Mouse (Mus musculus): ENCODE measurements at regions not wholly inside any gene's neighbourhood (a gene's known extent, or its start where the extent isn't known, plus 50 kb on each side); places are given as distances from the start of the nearest gene placed in this dataset.

- 67% methylated on average over 3 of the region's 3 CpGs for WGBS (ENCODE audit: insufficient replicate concordance)
- ATAC-seq (replicated peaks; ENCODE audit: insufficient number of reproducible peaks, low FRiP score, low TSS enrichment), result no peak
Observed at GRCm38 (mm10) chr2:8877855-8878254, 1003.2 kb upstream of the 4930412O13Rik start.

GRCm38 (mm10) chr2:8912417-8912816 lies 968.6 kb upstream of the 4930412O13Rik start:
- ATAC-seq (replicated peaks; ENCODE audit: insufficient number of reproducible peaks, low FRiP score, low TSS enrichment), result no peak
- no peak overlapping the region for H3K9ac ChIP-seq (ENCODE audit: low read depth, low read length)
- no peaks in the 10 kb centered on the region for H3K36me3 ChIP-seq (ENCODE audit: control insufficient read depth, insufficient read depth, low read length)
- no peaks in the 10 kb centered on the region for H3K4me1 ChIP-seq (ENCODE audit: control insufficient read depth, insufficient read depth, low read length)
- H3K27ac ChIP-seq (ENCODE audit: low read depth, low read length), result no peak overlapping the region
- H3K4me2 ChIP-seq, result no peak overlapping the region
- no peaks in the 10 kb centered on the region for H3K27me3 ChIP-seq (ENCODE audit: control insufficient read depth, insufficient read depth, low read length)
- no peak overlapping the region for H3K4me3 ChIP-seq (ENCODE audit: low read depth, low read length)
- H3K9me3 ChIP-seq (replicated peaks; ENCODE audit: control insufficient read depth, low read length), result no peaks in the 10 kb centered on the region

More at GRCm38 (mm10) chr2:8877855-8878254, 1003.2 kb upstream of the 4930412O13Rik start:
- no peak overlapping the region for H3K9ac ChIP-seq (ENCODE audit: low read depth, low read length)
- no peak overlapping the region for H3K4me3 ChIP-seq (ENCODE audit: low read depth, low read length)
- no peak overlapping the region for H3K27ac ChIP-seq (ENCODE audit: low read depth, low read length)
- no peaks in the 10 kb centered on the region for H3K4me1 ChIP-seq (ENCODE audit: control insufficient read depth, insufficient read depth, low read length)
- no peaks in the 10 kb centered on the region for H3K27me3 ChIP-seq (ENCODE audit: control insufficient read depth, insufficient read depth, low read length)
- no peak overlapping the region for H3K4me2 ChIP-seq
- H3K9me3 ChIP-seq (replicated peaks; ENCODE audit: control insufficient read depth, low read length), result no peaks in the 10 kb centered on the region
- no peaks in the 10 kb centered on the region for H3K36me3 ChIP-seq (ENCODE audit: control insufficient read depth, insufficient read depth, low read length)

- Histone ChIP-seq H3K4me2 (no peak overlapping the region), H3K9me3 (replicated peaks; ENCODE audit: control insufficient read depth, low read length) (no peaks in the 10 kb centered on the region), H3K27ac (ENCODE audit: low read depth, low read length) (no peak overlapping the region), H3K4me3 (ENCODE audit: low read depth, low read length) (no peak overlapping the region), H3K9ac (ENCODE audit: low read depth, low read length) (no peak overlapping the region), H3K4me1 (ENCODE audit: control insufficient read depth, insufficient read depth, low read length) (no peaks in the 10 kb centered on the region), H3K36me3 (ENCODE audit: control insufficient read depth, insufficient read depth, low read length) (no peaks in the 10 kb centered on the region), H3K27me3 (ENCODE audit: control insufficient read depth, insufficient read depth, low read length) (no peaks in the 10 kb centered on the region)
- WGBS (ENCODE audit: insufficient replicate concordance), result 77% methylated on average over 2 of the region's 2 CpGs
- no peak for ATAC-seq (replicated peaks; ENCODE audit: insufficient number of reproducible peaks, low FRiP score, low TSS enrichment)
Observed at GRCm38 (mm10) chr2:8924856-8925255, 956.2 kb upstream of the 4930412O13Rik start.

- 77% methylated on average over 7 of the region's 7 CpGs for WGBS (ENCODE audit: insufficient replicate concordance)
- no peak for ATAC-seq (replicated peaks; ENCODE audit: insufficient number of reproducible peaks, low FRiP score, low TSS enrichment)
- Histone ChIP-seq H3K27ac (ENCODE audit: low read depth, low read length) (no peak overlapping the region), H3K27me3 (ENCODE audit: control insufficient read depth, insufficient read depth, low read length) (no peaks in the 10 kb centered on the region), H3K4me1 (ENCODE audit: control insufficient read depth, insufficient read depth, low read length) (no peaks in the 10 kb centered on the region), H3K4me3 (ENCODE audit: low read depth, low read length) (no peak overlapping the region), H3K9me3 (replicated peaks; ENCODE audit: control insufficient read depth, low read length) (no peaks in the 10 kb centered on the region), H3K36me3 (ENCODE audit: control insufficient read depth, insufficient read depth, low read length) (no peaks in the 10 kb centered on the region), H3K4me2 (no peak overlapping the region), H3K9ac (ENCODE audit: low read depth, low read length) (no peak overlapping the region)
Observed at GRCm38 (mm10) chr2:8941574-8941973, 939.5 kb upstream of the 4930412O13Rik start.

GRCm38 (mm10) chr2:8958938-8959337 lies 922.1 kb upstream of the 4930412O13Rik start:
- 81% methylated on average over 5 of the region's 5 CpGs for WGBS (ENCODE audit: insufficient replicate concordance)
- ATAC-seq (replicated peaks; ENCODE audit: insufficient number of reproducible peaks, low FRiP score, low TSS enrichment), result no peak
- Histone ChIP-seq H3K4me2 (no peak overlapping the region), H3K27ac (ENCODE audit: low read depth, low read length) (no peak overlapping the region), H3K4me1 (ENCODE audit: control insufficient read depth, insufficient read depth, low read length) (no peaks in the 10 kb centered on the region), H3K4me3 (ENCODE audit: low read depth, low read length) (no peak overlapping the region), H3K36me3 (ENCODE audit: control insufficient read depth, insufficient read depth, low read length) (no peaks in the 10 kb centered on the region), H3K9ac (ENCODE audit: low read depth, low read length) (no peak overlapping the region), H3K9me3 (replicated peaks; ENCODE audit: control insufficient read depth, low read length) (no peaks in the 10 kb centered on the region), H3K27me3 (ENCODE audit: control insufficient read depth, insufficient read depth, low read length) (no peaks in the 10 kb centered on the region)

GRCm38 (mm10) chr2:8964952-8965668 lies 915.9 kb upstream of the 4930412O13Rik start:
- Histone ChIP-seq H3K27me3 (ENCODE audit: control insufficient read depth, insufficient read depth, low read length) (no peaks in the 10 kb centered on the region), H3K4me2 (no peak overlapping the region), H3K9ac (ENCODE audit: low read depth, low read length) (no peak overlapping the region), H3K36me3 (ENCODE audit: control insufficient read depth, insufficient read depth, low read length) (no peaks in the 10 kb centered on the region), H3K27ac (ENCODE audit: low read depth, low read length) (no peak overlapping the region), H3K9me3 (replicated peaks; ENCODE audit: control insufficient read depth, low read length) (no peaks in the 10 kb centered on the region), H3K4me3 (ENCODE audit: low read depth, low read length) (no peak overlapping the region), H3K4me1 (ENCODE audit: control insufficient read depth, insufficient read depth, low read length) (no peaks in the 10 kb centered on the region)
- WGBS (ENCODE audit: insufficient replicate concordance), result 73% methylated on average over 1 of the region's 1 CpGs
- ATAC-seq (replicated peaks; ENCODE audit: insufficient number of reproducible peaks, low FRiP score, low TSS enrichment), result no peak

- H3K27ac ChIP-seq (ENCODE audit: low read depth, low read length), result no peak overlapping the region
- no peak for ATAC-seq (replicated peaks; ENCODE audit: insufficient number of reproducible peaks, low FRiP score, low TSS enrichment)
- no peaks in the 10 kb centered on the region for H3K4me1 ChIP-seq (ENCODE audit: control insufficient read depth, insufficient read depth, low read length)
- H3K9ac ChIP-seq (ENCODE audit: low read depth, low read length), result no peak overlapping the region
- H3K27me3 ChIP-seq (ENCODE audit: control insufficient read depth, insufficient read depth, low read length), result no peaks in the 10 kb centered on the region
- no peak overlapping the region for H3K4me3 ChIP-seq (ENCODE audit: low read depth, low read length)
- WGBS (ENCODE audit: insufficient replicate concordance), result 78% methylated on average over 6 of the region's 6 CpGs
- H3K4me2 ChIP-seq, result no peak overlapping the region
- no peaks in the 10 kb centered on the region for H3K9me3 ChIP-seq (replicated peaks; ENCODE audit: control insufficient read depth, low read length)
- no peaks in the 10 kb centered on the region for H3K36me3 ChIP-seq (ENCODE audit: control insufficient read depth, insufficient read depth, low read length)
Observed at GRCm38 (mm10) chr2:8975635-8976034, 905.4 kb upstream of the 4930412O13Rik start.

- no peak overlapping the region for H3K27ac ChIP-seq (ENCODE audit: low read depth, low read length)
- H3K9me3 ChIP-seq (replicated peaks; ENCODE audit: control insufficient read depth, low read length), result no peaks in the 10 kb centered on the region
- H3K4me1 ChIP-seq (ENCODE audit: control insufficient read depth, insufficient read depth, low read length), result no peaks in the 10 kb centered on the region
- H3K4me2 ChIP-seq, result no peak overlapping the region
- no peaks in the 10 kb centered on the region for H3K27me3 ChIP-seq (ENCODE audit: control insufficient read depth, insufficient read depth, low read length)
- no peak overlapping the region for H3K4me3 ChIP-seq (ENCODE audit: low read depth, low read length)
- no peaks in the 10 kb centered on the region for H3K36me3 ChIP-seq (ENCODE audit: control insufficient read depth, insufficient read depth, low read length)
- H3K9ac ChIP-seq (ENCODE audit: low read depth, low read length), result no peak overlapping the region
- 70% methylated on average over 2 of the region's 2 CpGs for WGBS (ENCODE audit: insufficient replicate concordance)
- ATAC-seq (replicated peaks; ENCODE audit: insufficient number of reproducible peaks, low FRiP score, low TSS enrichment), result no peak
Observed at GRCm38 (mm10) chr2:9012326-9012725, 868.7 kb upstream of the 4930412O13Rik start.

GRCm38 (mm10) chr2:9033079-9033478 lies 848.0 kb upstream of the 4930412O13Rik start:
- no peak overlapping the region for H3K9ac ChIP-seq (ENCODE audit: low read depth, low read length)
- H3K4me3 ChIP-seq (ENCODE audit: low read depth, low read length), result no peak overlapping the region
- H3K27me3 ChIP-seq (ENCODE audit: control insufficient read depth, insufficient read depth, low read length), result no peaks in the 10 kb centered on the region
- WGBS (ENCODE audit: insufficient replicate concordance), result 88% methylated on average over 7 of the region's 7 CpGs
- no peak overlapping the region for H3K27ac ChIP-seq (ENCODE audit: low read depth, low read length)
- no peak for ATAC-seq (replicated peaks; ENCODE audit: insufficient number of reproducible peaks, low FRiP score, low TSS enrichment)
- no peaks in the 10 kb centered on the region for H3K36me3 ChIP-seq (ENCODE audit: control insufficient read depth, insufficient read depth, low read length)
- no peaks in the 10 kb centered on the region for H3K4me1 ChIP-seq (ENCODE audit: control insufficient read depth, insufficient read depth, low read length)
- no peak overlapping the region for H3K4me2 ChIP-seq
- H3K9me3 ChIP-seq (replicated peaks; ENCODE audit: control insufficient read depth, low read length), result no peaks in the 10 kb centered on the region
